Mouse (Mus musculus) thymus, adult 2 months (tissue): ENCODE results near the gene Col9a3. TPM values are rescaled to one million over a fixed set of nuclear protein-coding genes. Genes with fewer than 3 reads are reported as not detected.

Source experiments
- DNase-seq: peaks from one replicate; pipeline ENCODE4 v3.0.0; 2021
- H3K27ac ChIP-seq: fragments of 200-500 bp; 2 replicates; pipeline ENCODE4 v1.5.1; 2012; ENCODE audit warnings: low read length, control low read depth; ENCODE audit not compliant: control insufficient read depth, insufficient read depth
- H3K27me3 ChIP-seq: fragments of 200-500 bp; 2 replicates; pipeline ENCODE4 v1.6.1; 2012; ENCODE audit warnings: mild to moderate bottlenecking, low read length, moderate library complexity, mixed read lengths; ENCODE audit not compliant: control insufficient read depth, insufficient read depth
- H3K36me3 ChIP-seq: fragments of 200-500 bp; 2 replicates; pipeline ENCODE4 v1.6.1; 2012; ENCODE audit warnings: mild to moderate bottlenecking, low read length, moderate library complexity; ENCODE audit not compliant: control insufficient read depth, insufficient read depth
- H3K4me1 ChIP-seq: fragments of 200-500 bp; replicated peaks from 2 replicates; pipeline ENCODE4 v1.6.1; 2012; ENCODE audit warnings: low read length; ENCODE audit not compliant: control insufficient read depth, insufficient read depth
- H3K4me3 ChIP-seq: fragments of 200-500 bp; 2 replicates; pipeline ENCODE4 v1.5.1; 2012; ENCODE audit warnings: mild to moderate bottlenecking, low read length, control low read depth, moderate library complexity; ENCODE audit not compliant: control insufficient read depth, insufficient read depth
- CTCF ChIP-seq: fragments of 200-500 bp; IDR thresholded peaks from 2 replicates; pipeline ENCODE4 v1.5.1; 2012; ENCODE audit warnings: mild to moderate bottlenecking, control low read depth, low read length, moderate library complexity, borderline replicate concordance; ENCODE audit not compliant: control insufficient read depth, poor library complexity, insufficient read depth; ENCODE audit errors: extremely low read depth
- POLR2A ChIP-seq: fragments of 200-500 bp; IDR thresholded peaks from 2 replicates; pipeline ENCODE4 v1.6.1; 2012; ENCODE audit warnings: mild to moderate bottlenecking, low read length, control low read depth, moderate library complexity; ENCODE audit not compliant: control insufficient read depth, poor library complexity, insufficient read depth; ENCODE audit errors: extremely low read depth
- WGBS: fragments of 180-500 bp; shearing (Covaris S2); methylation state at CpG from one replicate; pipeline ENCODE4 v1.1.7; 2018; 5-methylcytosine and 5-hydroxymethylcytosine counted together
- polyA plus RNA-seq: library from polyadenylated mRNA; depleted of rRNA; stranded (reverse); fragments of >200 nt; gene quantifications from 2 replicates; pipeline ENCODE4 v1.2.3, GENCODE M21; 2012

The Col9a3 gene
- polyA plus RNA-seq, 1 experiment: 4.8 TPM

GRCm38 (mm10) chr2:180582481-180583153 is 15.0 kb upstream of the Col9a3 start:
- peak; percentile 82 for TF ChIP-seq POLR2A
- TF ChIP-seq CTCF: peak; percentile 96
- peak; percentile 97 for DNase-seq
- under 1% methylated on average over 57 of the region's 57 CpGs for WGBS
- Histone ChIP-seq H3K27me3 (no peaks in the 10 kb centered on the region), H3K4me1 (peaks cover 7% of the 10 kb centered on the region), H3K4me3 (peak overlapping the region; percentile 76), H3K36me3 (no peaks in the 10 kb centered on the region), H3K27ac (no peak overlapping the region)

- Histone ChIP-seq H3K27me3 (no peaks in the 10 kb centered on the region), H3K27ac (0 out of 2 replicates have a peak overlapping the region, but pooled peaks have one; percentile 9), H3K4me1 (peaks cover 7% of the 10 kb centered on the region), H3K36me3 (no peaks in the 10 kb centered on the region), H3K4me3 (peak overlapping the region; percentile 76)
- WGBS: 13% methylated on average over 7 of the region's 7 CpGs
- DNase-seq: peak; percentile 33
- no peak for TF ChIP-seq POLR2A
- no peak for TF ChIP-seq CTCF
Measured at GRCm38 (mm10) chr2:180583154-180583507, 14.5 kb upstream of the Col9a3 start.

GRCm38 (mm10) chr2:180588736-180589122 is 8.9 kb upstream of the Col9a3 start:
- 47% methylated on average over 6 of the region's 6 CpGs for WGBS
- peak overlapping the region; percentile 96 for H3K4me3 ChIP-seq
- no peaks in the 10 kb centered on the region for H3K27me3 ChIP-seq
- H3K36me3 ChIP-seq: peaks cover 22% of the 10 kb centered on the region
- peak overlapping the region; percentile 28; the same call in 1 of the 2 replicates for H3K27ac ChIP-seq
- DNase-seq: no peak
- H3K4me1 ChIP-seq: peaks cover 9% of the 10 kb centered on the region
- TF ChIP-seq CTCF (no peak), POLR2A (no peak)

GRCm38 (mm10) chr2:180589123-180589831 is 8.3 kb upstream of the Col9a3 start, which contains the start of gene Ogfr:
Gene Ogfr, plus strand, starts transcription at chr2:180589245.
- Histone ChIP-seq H3K4me1 (peaks cover 9% of the 10 kb centered on the region), H3K4me3 (peak within 1 kb of the TSS; percentile 96), H3K27ac (peak within 1 kb of the TSS; percentile 62), H3K36me3 (peaks cover 28% of the 10 kb centered on the region), H3K27me3 (no peaks in the 10 kb centered on the region)
- under 1% methylated on average over 67 of the region's 67 CpGs for WGBS
- TF ChIP-seq POLR2A (peak; percentile 67; the same call in 1 of the 2 replicates), CTCF (peak; percentile 60; the same call in 1 of the 2 replicates)
- peak; percentile 86 for DNase-seq

- TF ChIP-seq POLR2A (no peak), CTCF (no peak)
- H3K36me3 ChIP-seq: peaks cover 23% of the 10 kb centered on the region
- no peaks in the 10 kb centered on the region for H3K4me1 ChIP-seq
- no peaks in the 10 kb centered on the region for H3K27me3 ChIP-seq
- WGBS: 44% methylated on average over 41 of the region's 41 CpGs
- no peak overlapping the region for H3K4me3 ChIP-seq
- DNase-seq: no peak
- no peak overlapping the region for H3K27ac ChIP-seq
Measured at GRCm38 (mm10) chr2:180598157-180598705, 641 bp downstream of the Col9a3 start.

GRCm38 (mm10) chr2:180600569-180601021 is 3.0 kb downstream of the Col9a3 start:
- no peak for TF ChIP-seq CTCF
- TF ChIP-seq POLR2A: no peak
- no peak for DNase-seq
- Histone ChIP-seq H3K4me1 (no peaks in the 10 kb centered on the region), H3K36me3 (peaks cover 1% of the 10 kb centered on the region; the same call in 1 of the 2 replicates), H3K4me3 (no peak overlapping the region), H3K27me3 (no peaks in the 10 kb centered on the region), H3K27ac (no peak overlapping the region)
- 72% methylated on average over 9 of the region's 9 CpGs for WGBS
